In the genomic region with DNA sequence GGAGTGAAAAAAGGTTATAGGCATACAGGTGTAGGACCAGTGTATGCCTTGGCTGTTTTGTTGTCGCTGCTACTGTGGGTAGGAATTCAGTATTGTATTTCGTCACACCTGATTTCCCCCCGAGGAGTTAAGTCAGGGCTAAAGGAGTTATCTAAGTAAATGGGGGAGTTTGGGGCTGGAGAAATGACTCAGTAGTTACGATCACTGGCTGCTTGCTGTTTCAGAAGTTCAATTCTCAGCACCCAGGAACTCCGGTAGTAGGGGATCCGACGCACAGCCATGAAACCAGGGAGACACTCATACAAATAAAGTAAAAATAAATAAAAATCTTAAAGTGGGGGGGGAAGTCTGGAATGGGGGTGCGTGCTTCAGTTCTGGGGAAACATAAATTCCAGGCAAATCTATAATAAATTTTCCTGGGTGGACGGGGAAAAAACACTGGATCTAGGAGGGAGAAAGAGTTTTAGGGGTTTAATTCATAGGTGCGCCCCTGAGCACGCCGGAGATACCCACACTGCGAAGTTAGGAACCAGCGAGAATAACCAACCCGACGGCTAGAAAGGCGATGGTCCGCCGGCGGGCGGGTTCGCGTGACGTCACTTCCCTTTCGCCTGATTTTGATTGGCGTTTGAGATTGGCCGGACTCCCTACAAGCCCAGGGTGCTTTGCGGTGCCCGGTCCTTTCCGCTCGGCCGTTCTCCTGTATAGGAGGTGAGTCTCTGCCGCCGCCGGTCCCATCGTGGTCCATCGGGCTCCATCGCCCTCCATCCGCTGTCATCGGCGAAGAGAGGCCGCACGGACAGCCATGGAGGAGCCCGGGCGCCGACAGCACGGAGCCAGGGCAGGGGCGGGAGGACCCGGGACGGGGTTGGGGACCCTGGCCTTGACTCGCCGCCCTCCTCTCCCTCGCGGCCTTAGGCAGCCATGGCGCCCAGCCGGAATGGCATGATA, we compare ENCODE assay signal across 8 mouse cellular contexts. TPM values are rescaled to one million over a fixed set of nuclear protein-coding genes. Genes with fewer than 3 reads are reported as not detected.
A peak's percentile ranks its signal among the peaks of the same experiment; 100 is the strongest.
DNase-seq lines count a peak whose midpoint lies in the region; ATAC-seq and TF ChIP-seq lines count a peak whose summit lies in the region.

A gene (plus strand): TSS at position 616 of the 951 bp plus-strand sequence.

- peak; percentile 96 for DNase-seq in ZHBTc4 (ENCODE audit: low read depth, low spot score)
- DNase-seq in gastrocnemius, adult 2 months, result peak; percentile 98
- peak; percentile 99 for DNase-seq in hindbrain, postnatal 0 days (ENCODE audit: low spot score)
- peak; percentile 97 for DNase-seq in left cerebral cortex, adult 2 months (ENCODE audit: extremely low spot score in 1 of 2, low spot score in 2 of 2)
- peak; percentile 97 to 99 for DNase-seq in right cerebral cortex, adult 2 months (ENCODE audit: low spot score in 2 of 2)
- peak; percentile 98 for DNase-seq in urinary bladder, postnatal 14 days (ENCODE audit: low spot score)

- WGBS in hindbrain, postnatal 0 days, result 2% methylated on average over 56 of the region's 56 CpGs

- peak within 1 kb of the TSS; percentile 96 for H3K27ac ChIP-seq in gastrocnemius, adult 2 months
- peak within 1 kb of the TSS; percentile 98 for H3K27ac ChIP-seq in hindbrain, postnatal 0 days
- H3K27ac ChIP-seq in left cerebral cortex, adult 2 months, result peak within 1 kb of the TSS; percentile 98

- intact Hi-C loops in gastrocnemius, adult 2 months (cut with DNase I), result loop anchor here (5.0 kb wide), 1 partner anchor 110 kb away; a partner anchor contains a TSS
- intact Hi-C loops in left cerebral cortex, adult 2 months (cut with DNase I), result loop anchor here (2.0 to 5.0 kb wide), 2 partner anchors 195 to 265 kb away; no protein-coding TSS in a partner anchor

- peak within 1 kb of the TSS; percentile 92 for H3K4me3 ChIP-seq in gastrocnemius, adult 2 months
- peak within 1 kb of the TSS; percentile 91 for H3K4me3 ChIP-seq in hindbrain, postnatal 0 days (ENCODE audit: low read length)
- H3K4me3 ChIP-seq in left cerebral cortex, adult 2 months, result peak within 1 kb of the TSS; percentile 96

- peaks cover 24% of the 10 kb centered on the region; the same call in 1 of the 2 replicates for H3K36me3 ChIP-seq in hindbrain, postnatal 0 days (ENCODE audit: insufficient read depth, low read length)

- no peak for TF ChIP-seq CTCF in gastrocnemius, adult 2 months (IDR thresholded peaks at IDR 0.05)
- TF ChIP-seq CTCF in hindbrain, postnatal 0 days (IDR thresholded peaks at IDR 0.05; ENCODE audit: low read depth), result 0 out of 2 replicates have a peak, but pooled peaks have one; percentile 7
- TF ChIP-seq CTCF in left cerebral cortex, adult 2 months (IDR thresholded peaks at IDR 0.05), result no peak

- H3K9ac ChIP-seq in hindbrain, postnatal 0 days (replicated peaks; ENCODE audit: low read length), result peak within 1 kb of the TSS; percentile 93

- H3K9me3 ChIP-seq in hindbrain, postnatal 0 days (ENCODE audit: low read length), result no peaks in the 10 kb centered on the region

- peak; percentile 87 for ATAC-seq in common myeloid progenitor, adult 5-6 weeks (replicated peaks; ENCODE audit: low read depth, poor library complexity, severe bottlenecking)
- ATAC-seq in hindbrain, postnatal 0 days, result peak; percentile 94
- ATAC-seq in megakaryocyte, adult 5-6 weeks (ENCODE audit: poor library complexity, severe bottlenecking), result peak; percentile 96

- peaks cover 7% of the 10 kb centered on the region for H3K4me1 ChIP-seq in hindbrain, postnatal 0 days (ENCODE audit: insufficient read depth, low read length)

- H3K4me2 ChIP-seq in hindbrain, postnatal 0 days (ENCODE audit: low read depth, low read length), result peak within 1 kb of the TSS; percentile 83

- no peaks in the 10 kb centered on the region for H3K27me3 ChIP-seq in hindbrain, postnatal 0 days (ENCODE audit: insufficient read depth, low read length)

RNA-seq across cellular contexts. Expression of the gene that starts here (rescaled TPM):
- total RNA-seq in common myeloid progenitor, adult 5-6 weeks (2017), result 3,285 and 3,463 TPM in 2 replicates
- 100 to 1,000 TPM; 389 to 466 TPM for total RNA-seq in gastrocnemius, adult 2 months (2021)
- 2,723 and 2,758 TPM in 2 replicates for total RNA-seq in hindbrain, postnatal 0 days (2014; rRNA removed)
- 808 and 861 TPM in 2 replicates for polyA plus RNA-seq in hindbrain, postnatal 0 days (2015; fragmentation: Nextera tagmentation; extraction: Ambion mirVana)
- 100 to 1,000 TPM; 369 to 415 TPM for total RNA-seq in left cerebral cortex, adult 2 months (2021)
- 726 and 746 TPM in 2 replicates for total RNA-seq in megakaryocyte, adult 5-6 weeks (2015)
- total RNA-seq in megakaryocyte, adult 5-6 weeks (2017), result 1,905 and 2,227 TPM in 2 replicates

Comparison
In these comparisons a context has a peak if more than half of its experiments do, and no peak if none do; other contexts are left out.
1. Peak in every context shown above with its lines: DNase-seq, ATAC-seq, H3K4me3 ChIP-seq and H3K27ac ChIP-seq.